Mouse (Mus musculus) liver, postnatal 0 days (tissue): ENCODE measurements around the gene 1110032A03Rik. TPM values are rescaled to one million over a fixed set of nuclear protein-coding genes. Genes with fewer than 3 reads are reported as not detected.

Source experiments
- ATAC-seq: fragments of 200-750 bp; cut with Nextera tagmentation; 2 replicates; pipeline ENCODE4 v1.8.0; 2017; ENCODE audit warnings: mild to moderate bottlenecking, moderate library complexity
- DNase-seq: peaks from one replicate; pipeline ENCODE4 v3.0.0-alpha.2; 2016
- H3K27ac ChIP-seq: fragments of 300-500 bp; sonication (generic); 2 replicates; pipeline ENCODE4 v1.5.1; 2014; ENCODE audit warnings: antibody characterized with exemption, moderate library complexity, mild to moderate bottlenecking, low read depth
- H3K27me3 ChIP-seq: fragments of 300-500 bp; sonication (generic); 2 replicates; pipeline ENCODE4 v1.6.1; 2014; ENCODE audit warnings: low read length, control low read depth, mixed read lengths; ENCODE audit not compliant: insufficient read depth
- H3K36me3 ChIP-seq: fragments of 300-500 bp; sonication (generic); replicated peaks from 2 replicates; pipeline ENCODE4 v1.6.1; 2014; ENCODE audit warnings: mild to moderate bottlenecking, control low read depth, low read length, moderate library complexity, mixed read lengths; ENCODE audit not compliant: insufficient read depth
- H3K4me1 ChIP-seq: fragments of 300-500 bp; sonication (generic); 2 replicates; pipeline ENCODE4 v1.6.1; 2014; ENCODE audit warnings: antibody characterized with exemption, mild to moderate bottlenecking, control low read depth; ENCODE audit not compliant: insufficient read depth
- H3K4me2 ChIP-seq: fragments of 300-500 bp; sonication (generic); 2 replicates; pipeline ENCODE4 v1.6.1; 2014; ENCODE audit warnings: low read depth, mild to moderate bottlenecking, low read length, moderate library complexity, mixed read lengths
- H3K4me3 ChIP-seq: fragments of 300-500 bp; sonication (generic); 2 replicates; pipeline ENCODE4 v1.5.1; 2014; ENCODE audit warnings: low read depth, low read length
- H3K9ac ChIP-seq: fragments of 300-500 bp; sonication (generic); replicated peaks from 2 replicates; pipeline ENCODE4 v1.6.1; 2014; ENCODE audit warnings: mild to moderate bottlenecking, moderate library complexity
- H3K9me3 ChIP-seq: fragments of 300-500 bp; sonication (generic); 2 replicates; pipeline ENCODE4 v1.6.1; 2016; ENCODE audit warnings: mild to moderate bottlenecking, control low read depth, low read length, mixed read lengths
- CTCF ChIP-seq: sonication (generic); IDR thresholded peaks from 2 replicates; pipeline ENCODE4 v1.5.1; 2016; ENCODE audit warnings: antibody characterized with exemption, low read depth
- EP300 ChIP-seq: IDR thresholded peaks from 2 replicates; pipeline ENCODE4 v1.6.1; 2016; ENCODE audit warnings: antibody characterized with exemption, low read depth, mild to moderate bottlenecking
- WGBS: fragments of 180-500 bp; shearing (Covaris S2); extraction: QIAGEN DNeasy Blood & Tissue Kit; methylation state at CpG from one replicate; pipeline ENCODE4 v1.1.7; 2014; ENCODE audit not compliant: insufficient replicate concordance; 5-methylcytosine and 5-hydroxymethylcytosine counted together
- polyA plus RNA-seq: library from polyadenylated mRNA; unstranded; fragments of >200 nt; fragmentation: Nextera tagmentation; extraction: Ambion mirVana; gene quantifications from 2 replicates; pipeline ENCODE4 v1.2.1, GENCODE M21; 2015

The 1110032A03Rik gene
- polyA plus RNA-seq, 1 experiment from 2014 or later, result 34.6 TPM

DNA sequence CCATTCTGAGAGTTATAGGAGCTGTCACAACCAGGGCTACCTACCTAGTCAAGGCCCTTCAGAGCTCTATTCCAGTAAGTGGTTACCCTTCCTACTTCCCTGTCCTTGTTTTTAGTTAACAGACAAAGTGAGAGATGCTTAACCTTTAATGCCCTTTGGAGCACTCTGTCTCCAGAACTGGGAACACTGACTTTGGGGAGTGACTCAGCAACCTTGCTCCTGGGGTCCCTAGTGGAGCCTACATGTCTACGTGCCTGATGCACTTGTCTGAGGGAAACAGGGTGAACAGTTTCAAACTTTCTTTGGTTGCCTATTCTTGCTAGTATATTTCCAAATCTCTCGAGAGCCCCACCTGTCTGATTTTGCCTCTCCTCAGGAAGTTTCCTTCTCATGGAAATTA, 32.6 kb downstream of the 1110032A03Rik start:
- no peak overlapping the region for H3K27ac ChIP-seq
- DNase-seq (no peak), ATAC-seq (no peak)
- no peaks in the 10 kb centered on the region; the same call in 1 of the 2 replicates for H3K36me3 ChIP-seq
- no peak overlapping the region for H3K4me2 ChIP-seq
- no peaks in the 10 kb centered on the region for H3K27me3 ChIP-seq
- 57% methylated on average over 2 of the region's 2 CpGs for WGBS
- no peak overlapping the region for H3K4me3 ChIP-seq
- TF ChIP-seq EP300, result no peak
- TF ChIP-seq CTCF, result no peak
- H3K4me1 ChIP-seq, result peaks cover 2% of the 10 kb centered on the region
- H3K9ac ChIP-seq, result no peak overlapping the region
- no peaks in the 10 kb centered on the region for H3K9me3 ChIP-seq

DNA sequence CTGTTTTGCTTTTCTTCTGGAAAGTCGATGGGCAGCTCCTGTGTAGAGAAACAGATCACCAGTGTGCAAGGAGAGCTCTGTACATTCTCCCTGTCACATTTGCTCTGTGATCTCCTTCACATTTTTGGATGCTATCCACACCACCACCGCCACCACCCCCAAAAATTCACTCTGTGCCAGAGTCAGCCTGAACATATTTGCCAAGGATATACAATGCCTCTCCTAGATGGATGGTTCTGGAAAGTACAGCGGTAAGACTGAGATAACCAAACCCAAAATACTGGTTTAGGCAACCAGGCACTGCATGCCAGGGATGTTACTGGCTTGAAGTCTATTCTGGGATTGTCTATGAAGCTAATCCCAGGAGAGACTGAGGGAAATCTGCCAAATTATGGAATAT, 33.1 kb downstream of the 1110032A03Rik start:
- no peak overlapping the region for H3K27ac ChIP-seq
- H3K4me3 ChIP-seq, result no peak overlapping the region
- H3K4me1 ChIP-seq, result peaks cover 2% of the 10 kb centered on the region
- WGBS, result 85% methylated on average over 3 of the region's 3 CpGs
- H3K4me2 ChIP-seq, result no peak overlapping the region
- no peaks in the 10 kb centered on the region; the same call in 1 of the 2 replicates for H3K36me3 ChIP-seq
- no peaks in the 10 kb centered on the region for H3K27me3 ChIP-seq
- H3K9me3 ChIP-seq, result no peaks in the 10 kb centered on the region
- DNase-seq (no peak), ATAC-seq (no peak)
- no peak overlapping the region for H3K9ac ChIP-seq
- TF ChIP-seq EP300 (no peak), CTCF (no peak)

DNA sequence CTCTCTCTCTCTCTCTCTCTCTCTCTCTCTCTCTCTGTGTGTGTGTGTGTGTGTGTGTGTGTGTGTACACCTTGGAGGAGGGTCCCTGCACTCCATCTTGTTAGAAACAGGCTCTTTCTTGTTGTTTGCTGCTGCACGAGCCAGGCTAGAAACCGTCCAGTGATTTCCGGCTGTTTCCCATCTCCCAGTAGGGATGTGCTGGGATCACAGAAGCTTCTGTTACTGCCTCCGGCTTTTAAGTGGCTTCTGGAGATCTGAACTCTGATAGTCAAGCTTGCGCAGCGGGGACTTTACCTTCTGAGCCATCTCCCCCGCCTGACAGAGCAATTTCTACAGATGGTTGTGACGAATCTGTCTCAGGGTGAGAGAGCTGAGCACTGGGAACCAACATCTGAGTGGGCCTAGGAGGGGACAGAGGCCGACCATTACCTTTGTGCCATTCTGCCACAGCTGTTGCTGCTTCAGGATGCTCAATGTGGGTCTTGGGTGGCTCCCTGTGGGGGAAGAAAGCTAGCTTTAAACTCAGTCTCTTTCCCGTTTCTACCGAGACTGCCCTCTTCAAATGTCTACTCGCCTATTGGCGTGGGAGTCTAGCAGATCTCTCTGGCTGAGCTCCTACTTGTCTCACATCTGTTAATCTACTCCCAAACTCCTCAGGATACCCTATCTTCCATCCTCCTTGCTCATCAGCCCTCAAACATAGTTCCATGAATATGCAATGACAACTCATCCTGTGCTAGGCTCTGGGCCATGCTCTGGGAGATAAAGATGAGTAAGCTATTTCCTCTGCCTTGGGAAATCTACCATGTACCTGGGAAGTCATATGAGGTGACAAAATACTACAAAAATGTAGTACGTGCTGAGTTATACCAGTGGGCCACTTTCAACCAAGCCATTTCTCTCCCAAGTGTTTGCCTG, 34.2 kb downstream of the 1110032A03Rik start:
- WGBS, result 84% methylated on average over 14 of the region's 14 CpGs
- peaks cover 2% of the 10 kb centered on the region for H3K4me1 ChIP-seq
- no peak for DNase-seq
- H3K4me2 ChIP-seq, result no peak overlapping the region
- ATAC-seq, result no peak
- TF ChIP-seq EP300 (no peak), CTCF (no peak)
- no peak overlapping the region for H3K9ac ChIP-seq
- no peaks in the 10 kb centered on the region for H3K27me3 ChIP-seq
- no peak overlapping the region for H3K4me3 ChIP-seq
- no peaks in the 10 kb centered on the region; the same call in 1 of the 2 replicates for H3K36me3 ChIP-seq
- H3K27ac ChIP-seq, result no peak overlapping the region
- no peaks in the 10 kb centered on the region for H3K9me3 ChIP-seq

DNA sequence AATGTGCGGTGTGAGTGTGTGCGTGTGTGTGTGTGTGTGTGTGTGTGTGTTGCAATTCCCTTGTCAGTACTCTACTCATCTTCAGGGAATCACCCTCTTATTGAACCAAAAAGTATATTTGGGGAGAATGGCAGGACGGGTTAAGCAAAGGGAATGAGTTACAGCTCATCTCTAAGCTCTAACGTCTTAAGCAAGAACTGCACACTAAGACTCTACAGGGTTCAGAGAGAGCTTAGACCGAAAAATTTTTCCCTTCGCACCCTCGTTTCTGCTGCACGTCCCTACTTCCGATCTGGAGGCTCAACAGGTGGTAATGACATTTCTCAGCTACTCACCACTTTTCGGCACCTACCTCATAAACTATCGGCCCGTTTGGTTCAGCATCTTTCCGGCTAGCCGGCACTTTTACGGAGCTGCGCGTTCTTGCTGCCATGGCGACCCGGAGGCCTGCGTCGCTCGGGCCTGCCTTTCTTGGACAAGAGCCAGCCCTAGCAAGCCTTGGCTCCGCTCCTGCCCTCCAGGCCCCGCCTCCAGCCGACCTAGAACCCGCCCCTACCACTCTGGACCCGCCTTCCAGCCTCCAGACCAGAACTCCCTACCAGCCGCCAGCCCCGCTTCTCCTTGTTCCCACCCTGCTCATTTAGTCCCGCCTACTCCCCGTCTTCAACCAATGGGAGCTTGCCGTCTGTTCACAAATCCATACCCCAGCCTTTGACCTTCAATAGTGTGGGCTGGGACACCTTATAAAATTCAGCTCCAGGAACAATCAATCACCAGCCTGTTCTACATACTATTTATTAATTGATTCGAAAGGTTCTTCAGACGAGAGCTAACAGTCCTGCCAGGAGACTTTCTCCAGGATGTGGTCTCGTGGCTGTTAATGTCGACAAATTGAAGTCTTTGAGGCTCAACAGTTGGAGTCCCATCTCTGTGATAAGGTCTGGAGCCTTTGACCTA, 36.1 kb downstream of the 1110032A03Rik start, which contains the start of gene Dixdc1:
Gene Dixdc1 (minus strand): TSS at position 604 of the 957 bp plus-strand sequence.
- no peak for TF ChIP-seq EP300
- no peak for TF ChIP-seq CTCF
- H3K27ac ChIP-seq, result peak within 1 kb of the TSS; percentile 8; the same call in 1 of the 2 replicates
- DNase-seq (peak; percentile 93), ATAC-seq (peak; percentile 100)
- no peaks in the 10 kb centered on the region; the same call in 1 of the 2 replicates for H3K36me3 ChIP-seq
- no peaks in the 10 kb centered on the region for H3K9me3 ChIP-seq
- peak within 1 kb of the TSS; percentile 69 for H3K4me2 ChIP-seq
- H3K4me1 ChIP-seq, result peaks cover 2% of the 10 kb centered on the region
- H3K27me3 ChIP-seq, result no peaks in the 10 kb centered on the region
- H3K4me3 ChIP-seq, result peak within 1 kb of the TSS; percentile 26; the same call in 1 of the 2 replicates
- no peak within 1 kb of the TSS for H3K9ac ChIP-seq
- 11% methylated on average over 36 of the region's 36 CpGs for WGBS

DNA sequence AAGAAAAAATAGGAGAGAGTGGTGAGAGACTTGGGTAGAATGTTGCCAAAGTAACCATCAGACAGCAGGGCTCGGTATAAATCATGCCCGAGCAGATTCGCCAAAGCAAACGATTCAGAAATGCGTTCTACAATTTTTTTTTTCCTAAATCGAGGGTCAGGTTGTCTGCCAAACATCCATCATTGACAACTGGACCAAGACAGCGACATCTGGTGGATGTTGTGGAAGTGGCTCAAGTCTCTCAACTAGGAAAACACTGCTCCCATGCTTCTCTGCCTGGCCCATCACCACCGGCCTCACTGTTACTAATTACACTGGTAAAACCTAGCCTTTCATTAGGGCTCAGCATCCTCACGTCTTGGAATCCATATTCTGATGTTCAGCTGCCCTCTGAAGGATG, 40.3 kb downstream of the 1110032A03Rik start:
- Histone ChIP-seq H3K36me3 (no peaks in the 10 kb centered on the region), H3K27ac (no peak overlapping the region), H3K4me3 (no peak overlapping the region), H3K4me2 (no peak overlapping the region), H3K9ac (no peak overlapping the region), H3K4me1 (peaks cover 2% of the 10 kb centered on the region), H3K27me3 (no peaks in the 10 kb centered on the region), H3K9me3 (no peaks in the 10 kb centered on the region)
- 1% methylated on average over 9 of the region's 9 CpGs for WGBS
- no peak for ATAC-seq
- TF ChIP-seq EP300, result no peak
- TF ChIP-seq CTCF, result peak; percentile 82
- DNase-seq, result peak; percentile 54

DNA sequence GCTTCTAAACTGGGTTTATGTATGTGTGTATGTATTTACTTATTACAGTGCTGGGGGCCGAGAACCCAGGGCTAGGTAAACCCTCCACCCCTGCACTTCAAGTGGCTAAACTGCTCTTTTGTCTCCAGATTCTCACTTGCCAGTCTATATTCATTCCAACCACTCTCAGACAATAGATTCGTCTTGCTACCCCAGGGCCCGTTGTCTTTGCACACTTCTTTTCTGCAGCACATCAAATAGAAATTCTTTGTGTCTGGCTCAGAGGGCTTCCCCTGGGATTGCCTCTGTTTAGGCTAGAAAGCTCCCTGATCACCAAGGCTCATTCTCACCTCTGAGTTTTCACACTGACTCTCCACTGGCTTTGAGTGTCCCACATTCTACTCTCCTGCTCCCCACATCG, 42.8 kb downstream of the 1110032A03Rik start:
- WGBS, result 45% methylated on average over 4 of the region's 4 CpGs
- Histone ChIP-seq H3K27ac (no peak overlapping the region), H3K4me2 (no peak overlapping the region), H3K36me3 (no peaks in the 10 kb centered on the region), H3K4me1 (peaks cover 4% of the 10 kb centered on the region; the same call in 1 of the 2 replicates), H3K9ac (no peak overlapping the region), H3K27me3 (peaks cover 5% of the 10 kb centered on the region), H3K9me3 (no peaks in the 10 kb centered on the region), H3K4me3 (no peak overlapping the region)
- DNase-seq, result no peak
- no peak for ATAC-seq
- TF ChIP-seq CTCF (no peak), EP300 (no peak)
